Mouse (Mus musculus): Measurements from ENCODE around the gene Tctn1.

GRCm38 (mm10) chr5:122288147-122288811 is 24.0 kb upstream of the Tctn1 start:
- TF ChIP-seq CTCF (IDR thresholded peaks at IDR 0.05; ENCODE audit: low read depth) (no peak), EP300 (IDR thresholded peaks at IDR 0.05; ENCODE audit: low read depth) (no peak)
